Mouse (Mus musculus): ENCODE results near the gene Grid1.

Grid1 gene

DNA sequence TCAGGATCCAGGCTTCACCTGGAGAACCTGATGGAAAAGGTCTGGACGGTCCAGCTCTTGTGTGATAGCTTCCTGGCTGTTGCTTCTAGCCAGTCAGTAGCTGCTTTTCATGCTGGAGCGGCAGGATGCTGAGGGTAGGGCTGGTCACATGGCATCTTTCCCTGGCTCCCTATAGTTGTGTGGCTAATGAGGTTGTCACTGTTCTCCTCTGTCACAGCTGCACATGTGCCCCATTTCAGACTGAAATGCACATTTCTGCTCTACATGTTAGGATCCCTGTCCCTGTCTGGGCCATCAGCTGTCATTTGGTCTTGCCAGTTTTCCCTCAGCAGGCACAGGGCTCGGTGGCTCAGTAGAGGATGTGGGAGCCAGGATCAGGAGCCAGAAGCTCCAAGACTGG, 17.2 kb downstream of the Grid1 start:
- no peak for DNase-seq (ENCODE audit: low spot score)

DNA sequence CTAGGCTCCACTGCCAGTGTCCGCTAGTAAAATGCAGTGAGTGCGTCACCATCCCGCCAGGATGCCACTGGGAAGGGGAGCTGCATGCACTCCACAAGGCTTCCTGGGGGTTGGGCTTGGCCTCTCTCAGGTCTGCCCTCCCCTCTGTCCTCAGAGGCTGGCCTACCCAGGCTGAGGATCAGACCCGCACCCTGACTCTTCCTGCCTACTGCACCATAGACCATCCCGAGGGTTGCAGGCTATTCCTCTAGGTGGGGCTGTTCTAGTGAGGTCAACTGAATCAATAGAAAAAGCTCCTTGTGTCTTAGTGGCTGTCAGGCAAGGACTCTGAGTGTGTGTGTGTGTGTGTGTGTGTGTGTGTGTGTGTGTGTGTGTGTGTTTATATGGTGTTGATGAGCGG, 19.1 kb downstream of the Grid1 start:
- DNase-seq (ENCODE audit: low spot score): no peak

DNA sequence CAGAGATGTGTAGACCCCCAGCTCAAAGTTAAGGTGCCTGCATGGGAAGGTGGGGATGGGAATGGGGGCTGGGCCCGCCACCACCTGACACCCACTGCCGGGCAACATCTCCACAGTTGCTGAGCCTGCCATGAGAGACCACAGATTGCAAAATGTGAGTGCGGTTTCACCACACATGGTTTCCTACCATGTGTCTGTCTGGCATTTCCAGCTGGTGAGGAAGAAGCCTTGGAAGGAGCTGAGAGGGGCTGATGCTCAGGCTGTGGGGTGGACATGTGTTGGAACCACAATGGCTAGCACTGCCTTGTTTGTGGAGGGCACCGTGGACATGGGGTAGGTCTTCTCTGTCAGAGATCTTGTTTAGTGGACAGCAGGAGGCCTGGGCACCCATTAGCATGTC, 20.0 kb downstream of the Grid1 start:
- DNase-seq (ENCODE audit: low spot score): no peak

DNA sequence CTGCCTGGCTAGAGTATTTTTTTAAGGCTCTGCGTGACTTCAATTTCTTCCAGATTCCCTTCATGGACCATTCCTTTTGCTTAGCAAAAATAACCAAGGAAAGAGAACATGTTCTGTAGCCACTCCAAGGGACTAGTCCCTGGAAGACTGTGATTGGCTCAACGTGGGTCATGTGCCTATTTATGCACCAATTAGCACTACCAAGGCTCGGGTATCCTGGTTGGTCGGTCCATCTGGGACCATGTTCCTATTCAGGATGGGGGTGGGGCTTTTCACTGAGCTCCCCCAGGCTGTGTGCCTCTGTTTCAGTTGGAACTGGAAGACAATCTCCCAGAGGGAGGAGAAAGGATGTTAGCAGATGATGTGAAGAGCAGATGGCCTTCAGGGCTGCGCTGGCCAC, 23.7 kb downstream of the Grid1 start:
- DNase-seq (ENCODE audit: low spot score): no peak

DNA sequence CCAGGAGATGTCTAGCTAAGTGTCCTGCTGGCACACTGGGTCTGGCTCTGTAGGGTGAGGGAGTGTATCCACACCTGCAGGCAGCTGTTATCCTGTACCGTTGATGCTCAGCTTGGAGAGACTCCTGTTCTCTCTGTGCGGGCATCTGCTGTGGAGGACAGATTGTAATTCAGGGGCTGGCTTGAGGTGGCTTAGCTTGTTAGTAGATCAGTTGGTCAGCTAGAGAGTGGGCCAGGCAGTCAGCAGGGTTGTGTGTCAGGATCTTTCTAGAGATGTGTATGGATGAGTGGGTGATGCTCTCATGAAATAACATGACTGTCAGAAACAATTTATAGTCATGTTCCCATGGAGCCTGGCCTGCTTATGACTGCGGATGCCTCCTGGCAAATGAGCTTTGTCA, 24.3 kb downstream of the Grid1 start:
- no peak for DNase-seq (ENCODE audit: low spot score)

DNA sequence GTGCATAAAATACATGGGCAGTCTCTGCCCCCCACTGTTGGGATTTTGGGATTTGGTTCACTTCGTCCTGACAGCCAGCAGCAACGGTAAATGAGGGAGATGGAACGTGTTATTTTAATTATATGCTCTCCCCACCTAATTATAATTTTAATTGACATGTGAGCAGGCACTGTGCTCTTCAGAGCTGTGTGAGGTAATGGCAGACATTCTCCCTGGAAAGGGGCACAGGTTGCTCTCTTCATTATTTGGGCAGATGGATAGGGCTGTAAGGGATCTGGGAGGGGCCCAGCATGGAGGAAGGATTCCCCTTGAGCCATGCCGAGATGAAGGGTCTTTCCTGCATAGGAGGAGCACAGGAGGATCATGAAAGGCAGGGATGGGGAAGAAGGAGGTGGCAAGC, 26.9 kb downstream of the Grid1 start:
- no peak for DNase-seq (ENCODE audit: low spot score)

DNA sequence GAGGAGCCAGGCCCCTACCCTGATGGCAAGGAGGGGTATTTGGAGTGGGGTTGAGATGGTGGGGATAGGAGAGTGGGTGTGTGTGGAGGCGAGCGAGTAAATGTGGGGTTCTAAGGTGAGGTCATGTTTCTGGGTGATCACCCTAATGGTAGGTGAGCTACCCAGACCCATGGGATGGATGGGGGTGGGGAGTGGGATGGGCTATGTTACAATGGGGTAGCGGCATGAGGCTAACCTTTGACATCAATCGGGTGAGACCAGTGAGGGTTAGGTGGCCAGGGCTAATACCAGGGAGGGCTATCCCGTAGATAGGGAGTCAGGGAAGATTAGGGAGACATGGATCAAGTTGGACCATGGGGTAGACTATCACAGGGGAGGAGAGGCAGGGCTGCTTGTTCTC, 27.7 kb downstream of the Grid1 start:
- DNase-seq (ENCODE audit: low spot score): no peak

DNA sequence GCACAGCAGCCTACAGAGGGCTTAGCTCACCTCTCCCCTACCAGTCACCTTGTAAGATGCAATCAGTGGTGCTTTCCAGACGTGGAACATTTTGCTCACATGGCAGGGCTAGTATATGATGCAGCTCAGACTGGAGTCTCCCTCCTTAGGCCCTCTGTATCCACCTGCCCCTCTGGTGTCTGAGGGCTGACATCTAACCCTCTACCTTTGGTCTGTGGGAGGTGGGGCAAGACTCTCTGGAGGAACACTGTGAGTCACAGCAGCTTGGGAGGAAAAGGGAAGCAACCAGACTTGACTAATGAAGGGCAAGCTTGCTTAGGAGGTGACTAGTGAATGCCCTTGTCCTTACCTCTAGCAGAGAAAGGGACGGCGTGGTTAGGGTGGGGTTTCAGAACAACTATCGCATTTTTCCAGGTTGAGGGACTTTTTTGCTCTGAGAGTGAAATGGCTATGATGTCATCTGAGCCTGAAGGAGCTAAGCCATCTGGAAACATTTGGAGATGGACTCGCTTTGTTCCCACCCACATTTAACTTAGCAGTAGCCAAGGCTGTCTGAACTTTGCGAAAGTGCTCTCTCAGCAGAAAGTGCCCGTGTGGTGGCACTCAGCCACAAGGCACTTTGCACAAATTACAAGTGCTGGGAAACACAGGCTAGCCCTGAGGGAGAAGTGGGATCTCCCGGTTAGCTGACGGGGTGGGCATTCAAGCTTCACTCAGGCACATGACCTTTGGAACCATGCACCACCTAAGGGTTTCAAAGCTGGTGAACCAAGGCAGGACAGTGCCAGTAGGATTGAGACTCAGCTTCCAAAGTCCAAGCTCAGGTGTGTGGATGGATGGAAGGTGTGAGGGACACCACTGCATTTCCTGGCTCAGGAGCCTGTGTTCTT, 41.2 kb downstream of the Grid1 start:
- DNase-seq (ENCODE audit: low spot score): no peak

DNA sequence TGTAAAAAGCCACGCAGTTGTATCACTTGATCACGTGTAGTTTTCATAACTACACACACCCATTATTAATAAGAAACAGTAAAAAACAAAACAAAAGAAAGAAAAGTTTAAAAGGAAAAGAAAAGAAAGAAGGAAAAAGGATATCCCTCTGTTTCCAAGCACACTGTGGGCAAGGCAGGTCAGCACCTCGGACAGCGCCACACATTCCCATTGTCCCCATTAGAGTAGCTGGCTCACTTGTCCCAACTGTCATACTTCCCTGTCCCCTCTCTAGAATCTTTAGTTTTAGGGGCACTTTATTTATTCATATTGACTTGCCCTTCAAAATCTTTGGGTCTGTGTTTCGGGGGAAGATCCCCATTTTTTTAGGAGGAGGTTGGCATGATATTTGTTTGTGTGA, 47.4 kb downstream of the Grid1 start:
- peak; percentile 26 for DNase-seq (ENCODE audit: low spot score)

DNA sequence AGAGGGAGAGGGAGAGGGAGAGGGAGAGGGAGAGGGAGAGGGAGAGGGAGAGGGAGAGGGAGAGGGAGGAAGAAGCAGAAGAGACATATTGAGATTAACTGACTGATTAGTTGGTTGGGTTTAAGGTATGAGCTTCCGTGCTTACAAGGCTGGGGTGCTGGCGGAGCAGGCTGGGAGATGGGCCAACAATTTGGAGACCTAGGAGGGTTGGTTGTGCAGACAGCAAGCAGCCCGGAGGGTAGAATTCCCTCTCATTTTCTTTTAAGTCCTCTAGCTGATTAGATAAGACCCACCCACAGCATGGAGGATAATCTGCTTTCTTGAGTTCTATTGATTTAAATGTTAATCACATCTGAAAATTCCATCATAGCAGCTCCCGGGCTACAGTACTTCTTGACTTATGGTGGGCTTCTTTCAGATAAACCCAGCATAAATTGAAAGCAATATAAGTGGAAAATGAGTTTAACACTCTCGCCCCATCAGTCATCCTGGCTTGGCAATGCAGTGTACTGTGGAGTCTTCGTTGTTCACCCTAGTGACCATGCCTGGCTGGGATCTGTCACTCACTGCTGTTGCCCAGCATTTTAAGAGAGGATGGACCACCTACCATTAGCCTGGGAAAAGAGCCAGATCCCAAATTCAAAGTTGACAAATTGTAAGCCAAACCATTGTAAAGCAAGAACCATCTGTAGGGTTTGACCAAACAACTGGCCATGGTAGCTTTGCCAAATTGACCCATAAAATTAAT, 48.8 kb downstream of the Grid1 start:
- DNase-seq (ENCODE audit: low spot score): no peak

DNA sequence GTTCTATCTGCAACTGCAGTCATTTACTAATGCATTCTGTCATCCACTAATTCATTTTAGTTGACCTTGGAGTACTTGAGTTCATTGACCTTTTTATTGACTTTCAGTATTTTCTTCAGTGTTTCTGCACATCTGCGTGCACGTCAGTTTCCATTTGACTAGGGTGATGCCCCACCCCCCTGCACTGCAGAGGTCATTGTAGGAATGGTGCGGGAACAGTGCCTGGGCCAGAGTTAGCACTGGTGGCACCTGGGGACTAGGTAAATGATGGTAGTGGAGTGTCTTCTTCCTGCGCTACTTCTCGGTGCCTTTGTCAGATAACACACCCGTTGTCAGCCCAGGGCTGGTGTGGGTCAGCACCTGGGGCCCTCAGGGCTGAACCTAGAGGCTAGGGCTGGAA, 60.1 kb downstream of the Grid1 start:
- no peak for DNase-seq (ENCODE audit: low spot score)

DNA sequence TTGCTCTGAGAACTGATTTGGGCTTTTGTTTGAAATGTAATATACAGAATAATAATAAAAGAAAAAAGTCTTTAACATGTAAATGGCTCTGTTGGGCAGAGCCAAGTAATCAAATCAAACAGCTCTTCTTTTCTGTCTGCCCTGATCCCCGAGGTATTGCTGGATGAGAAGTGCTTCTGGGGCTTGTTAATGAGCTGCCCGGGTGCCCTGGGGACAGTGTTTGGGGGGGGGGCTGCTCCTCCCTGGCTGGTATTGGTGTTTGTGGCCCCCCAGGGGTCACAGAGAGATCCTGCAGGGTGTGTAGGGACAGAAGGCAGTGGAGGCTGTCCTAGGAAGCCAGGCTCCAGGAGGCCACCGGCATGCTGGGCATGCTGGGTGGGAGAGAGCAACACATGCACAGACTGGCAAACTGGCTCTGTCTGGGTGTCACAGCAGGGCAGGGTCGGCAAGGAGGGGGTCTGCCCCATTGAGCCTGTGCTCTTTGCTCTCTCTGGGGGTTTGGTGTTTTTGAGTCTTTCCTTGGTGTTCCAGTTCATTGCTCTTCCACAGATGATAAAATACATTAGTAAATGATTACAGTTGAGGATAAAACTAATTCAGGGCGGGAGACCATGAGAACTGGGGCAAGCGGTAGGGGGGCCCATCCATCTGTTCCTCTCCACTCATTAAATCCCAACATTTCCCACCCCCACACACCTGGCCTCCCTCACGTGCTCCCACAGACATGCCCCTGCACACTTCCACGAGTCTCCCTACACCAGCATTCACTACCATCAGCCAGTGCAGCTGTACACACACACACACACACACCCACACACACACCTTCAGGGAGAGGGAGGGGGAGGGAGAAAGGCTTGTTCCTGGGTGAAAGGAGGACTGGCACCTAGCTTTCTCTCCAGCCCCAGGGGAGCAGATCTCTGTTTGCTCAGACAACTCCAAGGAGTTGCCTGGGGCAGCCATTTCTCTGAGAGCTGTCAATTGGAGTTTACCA, 60.8 kb downstream of the Grid1 start:
- DNase-seq (ENCODE audit: low spot score): no peak

DNA sequence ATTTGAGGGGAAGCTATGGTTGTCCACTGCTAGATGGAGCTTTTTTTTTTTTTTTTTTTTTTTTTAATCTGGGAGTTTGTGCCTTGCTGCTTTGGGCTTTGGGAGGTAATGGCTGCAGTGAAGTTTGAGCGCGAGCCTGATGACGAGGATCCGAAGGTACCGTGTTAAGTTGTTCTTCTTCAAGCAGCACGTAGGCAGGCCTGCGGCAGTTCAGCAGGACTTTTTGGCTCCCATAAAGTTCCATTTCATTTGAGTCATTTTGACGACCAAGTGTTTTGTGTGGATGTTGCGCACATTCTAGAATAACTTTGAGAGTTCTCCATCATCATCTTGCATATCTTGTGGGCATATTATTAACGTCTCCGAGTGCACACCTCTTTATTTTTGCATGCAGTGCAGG, 64.3 kb downstream of the Grid1 start:
- no peak for DNase-seq (ENCODE audit: low spot score)

DNA sequence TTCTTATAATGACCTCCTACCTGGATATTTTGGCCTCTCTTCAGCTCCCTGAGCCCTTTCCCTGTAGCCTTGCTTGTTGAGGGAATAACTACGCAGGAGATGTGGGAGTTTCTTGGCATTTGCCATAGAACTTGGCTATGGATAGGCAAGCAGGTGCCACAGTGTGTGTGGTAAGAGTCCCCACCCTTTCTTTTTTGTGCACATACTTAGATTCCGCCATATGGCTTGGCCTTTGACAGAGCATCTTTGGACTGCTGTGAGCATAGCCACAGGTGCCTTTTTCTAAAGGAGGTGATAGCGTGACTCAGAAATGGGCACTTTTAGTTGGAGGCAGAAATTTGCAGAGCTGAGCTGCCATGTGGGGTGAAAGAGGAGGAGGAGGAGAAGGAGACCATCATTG, 64.7 kb downstream of the Grid1 start:
- no peak for DNase-seq (ENCODE audit: low spot score)

DNA sequence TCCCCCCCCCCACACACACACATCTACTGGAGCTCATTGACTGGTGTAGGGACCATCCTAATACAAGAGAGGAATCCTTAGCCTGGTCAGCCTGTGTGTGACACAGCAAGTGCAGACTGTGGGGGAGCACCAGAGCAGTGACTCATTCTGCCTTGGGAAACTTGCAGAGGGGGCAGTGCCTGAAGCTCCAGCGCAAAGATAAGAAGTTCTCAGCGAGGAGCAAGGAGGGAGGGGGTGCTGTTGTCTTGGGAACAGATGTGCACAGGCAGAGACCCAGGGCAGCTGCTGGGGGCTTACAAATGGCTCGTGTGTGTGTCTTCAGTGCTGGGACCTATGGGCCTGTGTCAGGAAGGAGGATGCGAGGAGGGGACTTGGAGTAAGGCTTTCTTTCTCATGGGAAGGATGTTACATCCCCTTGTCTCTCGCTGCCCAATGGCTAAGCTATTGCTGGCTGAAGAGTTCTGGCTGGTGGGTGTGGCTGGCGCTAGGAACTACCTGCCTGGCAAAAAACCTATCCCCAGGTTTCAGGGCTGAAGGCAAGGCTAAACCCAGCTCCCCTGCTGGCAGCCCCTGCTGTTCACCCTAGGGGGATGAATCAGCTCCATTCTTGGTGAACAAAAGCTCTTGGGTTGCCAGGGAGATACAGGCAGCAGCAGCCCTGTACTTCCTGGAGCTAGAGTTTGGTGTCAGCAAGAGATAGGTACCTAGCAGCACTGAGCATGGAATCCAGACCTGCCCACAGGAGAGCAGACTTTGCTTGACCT, 72.0 kb downstream of the Grid1 start:
- DNase-seq (ENCODE audit: low spot score): no peak

DNA sequence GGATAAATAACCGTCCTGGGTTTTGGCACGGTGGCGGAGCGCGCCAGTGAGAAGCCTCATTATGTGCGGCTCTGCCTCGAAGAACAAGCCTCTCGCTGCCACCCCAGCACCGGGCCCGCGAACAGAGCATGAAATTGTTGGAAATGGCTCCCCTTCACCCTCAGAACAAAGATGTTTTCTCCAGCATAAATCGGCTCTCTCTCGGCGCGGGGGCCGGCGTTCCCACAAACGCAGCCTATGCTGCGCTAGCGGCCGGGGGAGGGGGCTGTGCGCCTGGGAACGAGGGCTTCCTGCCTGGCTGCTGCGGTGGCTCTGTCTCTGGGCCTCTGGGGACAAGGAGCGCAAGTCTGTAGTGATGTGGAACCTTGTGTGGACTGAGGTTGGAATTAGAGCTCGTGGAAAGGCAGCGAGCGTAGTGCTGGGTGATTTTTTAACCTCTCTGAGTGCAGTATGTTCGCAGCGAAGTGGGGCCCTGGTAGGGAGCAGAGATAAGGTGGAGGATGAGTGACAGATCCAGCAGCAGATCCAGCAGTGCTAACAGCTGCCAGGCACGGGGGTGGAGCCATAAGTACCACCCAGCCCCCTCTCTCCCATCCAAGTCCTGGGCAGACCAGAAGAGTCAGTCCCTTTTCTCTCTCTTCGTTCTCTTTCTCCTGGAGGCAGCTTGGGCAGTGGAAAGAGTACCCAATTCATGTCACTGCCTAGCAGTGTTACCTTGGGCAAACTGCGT, 76.5 kb downstream of the Grid1 start:
- DNase-seq (ENCODE audit: low spot score): no peak

DNA sequence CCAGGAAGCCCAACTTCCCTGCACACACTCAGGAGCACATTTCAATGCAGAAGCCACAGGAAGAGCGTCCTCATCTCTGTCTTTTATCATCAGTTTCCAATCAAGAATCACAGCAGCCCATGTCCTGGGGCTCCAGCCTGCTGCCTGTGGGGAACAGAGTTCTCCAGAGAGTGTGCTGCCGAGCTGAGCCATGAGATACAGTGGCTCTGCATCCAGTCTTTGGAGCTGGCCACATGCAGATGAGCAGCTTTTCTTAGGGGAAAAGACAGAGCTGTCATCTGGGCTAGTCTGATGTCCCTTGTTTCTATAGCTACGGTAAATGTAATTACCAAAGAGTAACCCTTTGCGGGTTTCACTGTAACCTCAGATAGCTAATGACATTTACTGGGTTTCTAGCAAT, 83.9 kb downstream of the Grid1 start:
- DNase-seq (ENCODE audit: low spot score): no peak

DNA sequence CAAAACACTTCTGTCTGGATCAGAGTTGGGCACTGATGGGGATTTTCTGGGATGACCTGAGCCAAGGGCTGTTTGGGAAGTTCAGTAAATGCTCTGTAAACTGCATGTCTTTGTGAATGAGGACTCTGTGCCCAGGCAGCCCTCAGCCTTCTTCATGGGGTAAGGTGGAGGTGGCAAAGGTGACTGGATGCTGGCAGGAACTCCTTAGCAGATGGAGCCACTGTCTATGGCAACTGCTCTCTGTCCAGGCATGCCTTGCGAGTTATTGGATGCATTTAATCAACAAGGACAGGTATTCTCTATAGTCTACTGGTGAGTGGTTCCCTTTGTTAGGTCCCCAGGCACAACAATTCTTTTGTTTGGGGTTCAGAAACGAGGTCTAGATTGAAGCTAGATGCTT, 85.8 kb downstream of the Grid1 start:
- no peak for DNase-seq (ENCODE audit: low spot score)

DNA sequence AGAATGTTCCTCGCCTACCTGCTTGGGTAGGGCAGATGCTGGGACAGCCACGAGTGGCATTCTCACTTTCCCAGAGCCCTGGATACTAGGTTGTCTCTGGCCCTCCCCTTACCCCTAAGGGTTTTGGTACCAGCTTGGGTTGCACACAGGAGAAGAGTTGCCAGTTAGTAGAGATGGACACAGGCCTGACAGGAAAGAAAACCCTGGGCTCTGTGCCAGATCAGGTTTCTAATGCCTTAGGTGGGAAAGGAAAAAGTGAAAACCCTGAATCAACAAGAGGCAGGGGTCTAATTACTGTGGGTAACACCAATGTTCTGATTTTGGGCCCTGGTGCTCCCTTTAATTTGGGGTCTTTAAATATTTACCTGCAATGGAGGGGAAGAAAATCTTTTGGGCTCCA, 88.5 kb downstream of the Grid1 start:
- DNase-seq (ENCODE audit: low spot score): no peak

DNA sequence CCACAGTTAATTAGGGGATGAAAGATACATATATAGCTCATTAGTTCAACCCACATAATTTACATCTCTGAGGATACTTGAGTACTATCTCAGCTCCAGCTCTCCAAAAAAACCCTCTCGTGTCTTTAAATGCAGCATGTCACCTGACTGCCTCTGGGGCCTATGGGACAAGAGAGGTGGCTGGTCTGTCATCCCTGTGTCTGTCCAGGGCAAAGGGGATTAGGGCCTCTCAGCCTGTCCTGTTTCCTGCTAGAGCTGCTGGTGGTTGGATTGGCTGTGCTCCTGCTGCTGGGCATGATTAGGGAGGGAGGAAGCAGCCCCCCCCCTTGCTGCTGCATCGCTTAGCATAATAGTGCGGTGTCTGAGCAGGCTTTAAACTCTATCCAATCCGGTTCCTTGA, 88.9 kb downstream of the Grid1 start:
- no peak for DNase-seq (ENCODE audit: low spot score)

DNA sequence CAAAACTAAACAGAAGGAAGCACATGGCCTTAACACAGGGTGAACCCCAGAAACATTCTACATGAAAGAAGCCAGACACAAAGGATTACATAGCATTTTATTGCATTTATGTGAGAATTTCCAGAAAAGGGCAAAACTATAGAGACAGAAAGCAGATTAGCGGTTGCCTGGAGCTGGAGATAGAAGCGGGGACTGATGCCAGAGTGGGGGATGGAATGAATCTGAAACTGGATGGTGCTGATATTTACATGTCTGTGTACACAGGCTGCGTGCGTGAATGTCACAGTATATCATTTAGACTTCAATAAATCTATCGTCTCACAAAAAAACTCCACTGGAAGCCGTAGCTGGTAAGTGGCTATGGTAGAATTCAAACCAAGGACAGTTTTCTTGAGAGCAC, 96.4 kb downstream of the Grid1 start:
- DNase-seq (ENCODE audit: low spot score): no peak

All from adipocyte (in vitro differentiated cells).